Mouse (Mus musculus): ENCODE data around the gene Wipi1. TPM values are rescaled to one million over a fixed set of nuclear protein-coding genes. Genes with fewer than 3 reads are reported as not detected.
"Not testable (repeated sequence)": the region's sequence is repeated elsewhere in the genome, so short reads cannot be mapped to it uniquely, and the experiment has no call there.

Wipi1 gene
- polyA plus RNA-seq, 1 experiment, result 87.9 TPM

DNA sequence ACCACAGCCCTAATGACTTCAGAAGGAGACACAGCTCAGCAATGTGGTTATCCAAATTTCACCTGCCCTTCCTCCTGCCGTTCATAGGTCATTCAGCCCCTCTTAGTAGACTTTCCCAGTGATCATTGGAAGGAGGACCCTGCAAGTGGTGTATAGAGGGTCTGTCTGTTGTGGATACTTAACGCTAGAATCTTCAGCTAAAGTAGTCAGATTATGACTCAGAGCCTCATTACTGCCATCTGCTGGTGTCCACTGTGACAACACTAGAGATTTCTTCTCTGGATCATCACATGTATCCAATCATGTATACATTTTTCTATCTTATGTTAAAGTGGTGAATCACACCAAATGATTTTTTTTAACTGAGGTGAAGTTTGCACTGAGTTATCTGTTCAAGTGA, 9.4 kb upstream of the Wipi1 start:
- no peak overlapping the region for H3K27ac ChIP-seq (ENCODE audit: insufficient read depth, low read length)
- no peak overlapping the region for H3K4me3 ChIP-seq (ENCODE audit: insufficient read depth, low read length)
- TF ChIP-seq POLR2A (IDR thresholded peaks at IDR 0.05; ENCODE audit: low read depth, low read length) (no peak), CTCF (IDR thresholded peaks at IDR 0.05; ENCODE audit: borderline replicate concordance, insufficient read depth, low read length) (no peak)
- no peaks in the 10 kb centered on the region; the same call in 1 of the 2 replicates for H3K4me1 ChIP-seq (ENCODE audit: control insufficient read depth, insufficient read depth, low read length)

DNA sequence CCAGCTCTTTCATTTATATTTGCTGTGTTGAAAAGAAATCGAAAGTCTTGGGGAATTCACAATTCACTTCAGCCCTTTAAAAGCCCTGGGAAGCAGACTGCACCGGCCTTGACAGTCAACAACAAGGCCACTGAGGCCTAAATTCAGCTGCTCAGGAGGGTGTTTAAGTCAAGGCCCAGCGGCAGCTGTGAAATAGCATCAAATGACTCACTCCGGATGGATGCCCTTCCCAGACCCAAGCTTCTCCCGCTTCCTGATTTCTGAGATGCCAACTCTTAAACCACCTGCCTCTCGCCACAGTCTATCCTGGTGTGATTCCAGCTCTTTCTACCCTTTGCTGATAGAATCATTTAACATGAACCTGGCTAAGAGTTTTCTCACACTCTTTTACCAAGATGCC, 8.6 kb upstream of the Wipi1 start:
- TF ChIP-seq POLR2A (IDR thresholded peaks at IDR 0.05; ENCODE audit: low read depth, low read length) (no peak), CTCF (IDR thresholded peaks at IDR 0.05; ENCODE audit: borderline replicate concordance, insufficient read depth, low read length) (no peak)
- no peak overlapping the region for H3K27ac ChIP-seq (ENCODE audit: insufficient read depth, low read length)
- no peak overlapping the region for H3K4me3 ChIP-seq (ENCODE audit: insufficient read depth, low read length)
- no peaks in the 10 kb centered on the region; the same call in 1 of the 2 replicates for H3K4me1 ChIP-seq (ENCODE audit: control insufficient read depth, insufficient read depth, low read length)

DNA sequence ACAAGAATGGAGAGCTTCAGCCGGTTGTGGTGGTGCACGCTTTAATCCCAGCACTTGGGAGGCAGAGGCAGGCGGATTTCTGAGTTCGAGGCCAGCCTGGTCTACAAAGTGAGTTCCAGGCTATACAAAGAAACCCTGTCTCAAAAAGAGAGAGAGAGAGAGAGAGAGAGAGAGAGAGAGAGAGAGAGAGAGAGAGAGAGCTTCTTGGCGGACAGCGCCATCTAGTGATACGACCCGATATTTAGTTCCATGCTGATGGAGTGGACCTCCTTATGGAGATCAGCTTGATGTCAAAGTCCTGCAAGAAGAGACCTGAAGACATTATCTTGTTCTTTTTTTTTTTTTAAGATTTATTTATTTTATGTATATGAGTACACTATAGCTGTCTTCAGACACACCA, 7.3 kb upstream of the Wipi1 start:
- H3K4me1 ChIP-seq (ENCODE audit: control insufficient read depth, insufficient read depth, low read length); H3K27ac ChIP-seq (ENCODE audit: insufficient read depth, low read length); H3K4me3 ChIP-seq (ENCODE audit: insufficient read depth, low read length): not testable (repeated sequence)
- peak; percentile 39; the same call in 1 of the 2 replicates for TF ChIP-seq CTCF (IDR thresholded peaks at IDR 0.05; ENCODE audit: borderline replicate concordance, insufficient read depth, low read length)

DNA sequence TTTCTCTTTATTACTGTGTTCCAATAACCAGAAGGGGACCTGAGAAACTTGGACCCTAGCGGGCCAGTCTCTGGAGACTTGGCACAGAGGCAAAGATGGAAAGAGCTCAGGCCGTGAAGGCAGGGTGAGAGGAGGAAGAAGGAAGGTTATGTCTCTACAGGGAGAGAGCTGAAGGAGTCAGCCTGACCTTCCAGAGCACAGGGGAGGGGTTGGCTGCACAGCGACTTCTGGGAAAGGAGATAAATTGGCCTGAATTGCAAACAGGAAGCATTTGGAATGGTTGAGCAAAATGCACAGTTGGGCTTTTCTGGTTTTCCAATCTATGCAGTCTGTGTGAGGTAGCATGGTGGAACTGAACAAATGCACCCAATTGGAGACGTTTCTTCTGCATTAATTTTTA, 5.0 kb upstream of the Wipi1 start:
- TF ChIP-seq CTCF (IDR thresholded peaks at IDR 0.05; ENCODE audit: borderline replicate concordance, insufficient read depth, low read length), result no peak
- TF ChIP-seq POLR2A (IDR thresholded peaks at IDR 0.05; ENCODE audit: low read depth, low read length), result no peak
- no peaks in the 10 kb centered on the region; the same call in 1 of the 2 replicates for H3K4me1 ChIP-seq (ENCODE audit: control insufficient read depth, insufficient read depth, low read length)
- no peak overlapping the region for H3K27ac ChIP-seq (ENCODE audit: insufficient read depth, low read length)
- H3K4me3 ChIP-seq (ENCODE audit: insufficient read depth, low read length), result no peak overlapping the region

DNA sequence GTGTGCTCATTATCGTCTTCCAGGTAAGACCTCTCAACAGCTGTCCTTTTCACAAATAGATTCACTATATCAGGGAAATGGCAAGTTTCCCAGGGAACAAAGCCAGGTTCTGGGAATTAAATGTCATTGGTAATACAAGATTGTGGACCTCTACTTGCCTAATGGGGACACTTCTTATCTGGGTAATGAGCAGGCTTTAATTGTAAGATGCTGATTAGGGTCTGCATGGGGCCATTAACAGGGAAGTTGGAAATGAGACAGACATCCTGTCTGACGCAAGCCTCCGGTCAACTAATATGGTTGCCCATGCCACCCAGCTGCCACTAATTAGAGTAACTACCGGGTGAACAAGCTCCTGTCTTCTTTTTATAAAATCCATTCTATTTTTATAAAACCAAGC, 4.6 kb upstream of the Wipi1 start:
- TF ChIP-seq CTCF (IDR thresholded peaks at IDR 0.05; ENCODE audit: borderline replicate concordance, insufficient read depth, low read length), result no peak
- TF ChIP-seq POLR2A (IDR thresholded peaks at IDR 0.05; ENCODE audit: low read depth, low read length), result no peak
- Histone ChIP-seq H3K4me1 (ENCODE audit: control insufficient read depth, insufficient read depth, low read length) (no peaks in the 10 kb centered on the region; the same call in 1 of the 2 replicates), H3K27ac (ENCODE audit: insufficient read depth, low read length) (no peak overlapping the region), H3K4me3 (ENCODE audit: insufficient read depth, low read length) (no peak overlapping the region)

DNA sequence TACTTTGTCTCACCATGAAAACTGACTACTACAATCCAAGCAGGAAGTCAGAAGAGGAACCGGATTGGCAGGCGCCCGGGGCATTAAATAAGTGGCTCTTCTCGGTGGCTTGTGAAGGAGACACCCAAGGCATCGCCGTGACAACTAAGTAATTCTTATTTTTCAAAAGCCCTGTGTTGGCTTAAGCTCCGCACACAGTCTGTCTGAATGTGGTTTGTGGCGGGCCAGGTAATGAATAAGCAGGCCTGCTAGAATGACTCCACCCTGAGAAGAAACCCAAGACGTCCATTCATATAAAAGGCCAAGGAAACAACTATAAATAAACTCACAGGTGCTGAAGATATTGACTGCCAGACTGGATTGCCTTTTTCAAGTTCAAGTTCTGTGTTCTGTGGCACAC, 3.5 kb upstream of the Wipi1 start:
- no peak overlapping the region for H3K27ac ChIP-seq (ENCODE audit: insufficient read depth, low read length)
- no peak overlapping the region for H3K4me3 ChIP-seq (ENCODE audit: insufficient read depth, low read length)
- no peak for TF ChIP-seq POLR2A (IDR thresholded peaks at IDR 0.05; ENCODE audit: low read depth, low read length)
- TF ChIP-seq CTCF (IDR thresholded peaks at IDR 0.05; ENCODE audit: borderline replicate concordance, insufficient read depth, low read length), result no peak
- no peaks in the 10 kb centered on the region for H3K4me1 ChIP-seq (ENCODE audit: control insufficient read depth, insufficient read depth, low read length)

DNA sequence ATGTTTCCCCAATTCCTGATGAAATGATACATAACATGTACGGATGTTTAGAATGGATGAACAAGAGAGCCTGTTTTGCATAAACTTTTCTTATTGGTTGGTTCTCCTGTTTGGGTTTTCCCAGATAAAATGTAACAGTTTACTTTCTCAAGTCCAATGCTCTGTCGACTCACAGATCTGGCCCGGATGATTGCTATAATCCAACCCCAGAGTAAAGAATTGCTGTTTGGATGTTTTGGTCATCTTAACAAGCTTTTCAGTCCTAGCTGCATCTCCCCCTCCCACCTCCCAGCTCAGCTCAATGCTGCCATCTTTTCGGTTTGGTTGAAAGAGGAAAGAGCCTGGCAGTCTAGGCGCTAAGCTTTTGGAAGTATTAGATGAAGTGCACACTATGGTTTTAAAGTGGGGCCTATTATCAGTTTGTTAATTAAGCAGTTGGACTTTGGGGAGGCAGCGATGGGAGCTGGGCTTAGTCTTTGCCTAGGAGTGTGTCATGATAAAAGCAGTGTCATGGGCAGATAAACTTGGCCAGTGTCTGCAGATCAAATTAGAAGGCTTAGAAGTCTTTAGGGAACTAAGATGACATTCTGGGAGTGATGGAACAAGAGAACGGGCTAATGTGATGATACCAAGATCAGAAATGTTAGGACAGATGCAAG, 1.2 kb upstream of the Wipi1 start:
- Histone ChIP-seq H3K4me3 (ENCODE audit: insufficient read depth, low read length) (no peak overlapping the region), H3K4me1 (ENCODE audit: control insufficient read depth, insufficient read depth, low read length) (no peaks in the 10 kb centered on the region), H3K27ac (ENCODE audit: insufficient read depth, low read length) (no peak overlapping the region)
- TF ChIP-seq CTCF (IDR thresholded peaks at IDR 0.05; ENCODE audit: borderline replicate concordance, insufficient read depth, low read length) (no peak), POLR2A (IDR thresholded peaks at IDR 0.05; ENCODE audit: low read depth, low read length) (no peak)

DNA sequence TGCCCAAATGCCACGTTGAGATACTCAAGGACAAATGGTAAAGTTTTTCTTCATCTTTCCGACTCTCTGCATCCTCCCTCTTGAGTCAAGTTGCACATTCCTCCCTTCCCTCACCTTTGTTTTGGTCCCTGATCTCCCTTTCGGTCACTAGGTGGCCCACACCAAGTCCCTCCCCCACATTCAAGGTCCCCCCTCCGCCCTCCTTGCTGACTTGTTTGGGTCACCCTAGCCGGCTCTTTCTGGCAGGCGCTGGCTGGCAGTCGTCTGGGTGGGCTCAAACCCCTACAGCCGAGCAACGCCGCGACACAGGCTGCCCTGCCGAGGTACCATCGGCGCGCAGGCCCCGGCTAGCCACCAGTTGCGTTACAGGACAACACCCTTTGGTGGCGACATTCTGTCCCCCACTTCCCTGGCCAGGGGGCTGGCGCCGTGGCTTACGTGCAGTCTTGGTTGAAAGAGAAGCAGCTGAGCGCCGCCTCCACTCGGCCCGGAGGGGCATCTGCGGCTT, 918 bp downstream of the Wipi1 start:
- Histone ChIP-seq H3K27ac (ENCODE audit: insufficient read depth, low read length) (peak overlapping the region; percentile 63), H3K4me1 (ENCODE audit: control insufficient read depth, insufficient read depth, low read length) (no peaks in the 10 kb centered on the region), H3K4me3 (ENCODE audit: insufficient read depth, low read length) (peak overlapping the region; percentile 63)
- TF ChIP-seq POLR2A (IDR thresholded peaks at IDR 0.05; ENCODE audit: low read depth, low read length) (no peak), CTCF (IDR thresholded peaks at IDR 0.05; ENCODE audit: borderline replicate concordance, insufficient read depth, low read length) (no peak)

DNA sequence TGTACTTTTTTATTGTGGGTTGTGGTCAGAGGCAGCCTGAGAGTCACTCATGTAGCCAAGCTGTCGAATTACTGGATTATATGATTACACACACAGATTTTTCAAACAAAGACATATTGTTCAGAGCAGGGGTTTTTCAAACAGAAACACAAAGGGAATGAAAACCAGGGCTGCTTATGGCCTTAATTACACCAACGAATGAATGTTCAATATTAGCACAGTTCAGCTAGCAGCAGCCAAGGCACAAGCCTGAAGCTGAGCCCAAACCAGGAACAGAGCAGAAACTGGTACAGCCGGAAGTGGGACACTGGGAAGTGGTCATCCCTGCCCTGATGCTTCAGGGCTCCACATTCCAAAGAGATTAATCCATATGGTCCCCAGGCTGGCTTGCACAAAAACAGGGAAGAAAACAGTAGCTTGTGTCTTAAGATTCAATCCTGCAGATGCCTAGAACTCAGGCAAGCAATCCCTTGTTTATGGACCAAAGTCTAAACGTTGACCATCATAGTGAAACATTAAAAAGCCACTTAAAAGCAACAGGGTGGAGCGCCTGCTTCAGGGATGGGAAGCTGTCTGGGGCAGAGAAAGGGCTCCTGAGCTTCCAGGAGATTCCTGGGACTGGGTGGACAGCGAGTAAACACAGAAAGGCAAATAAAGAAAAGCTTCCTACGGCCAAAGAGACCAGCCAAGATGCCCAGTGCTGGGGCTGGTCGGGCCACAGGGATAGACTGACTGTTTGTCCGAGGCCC, 1.5 kb downstream of the Wipi1 start:
- Histone ChIP-seq H3K27ac (ENCODE audit: insufficient read depth, low read length) (peak overlapping the region; percentile 63), H3K4me3 (ENCODE audit: insufficient read depth, low read length) (peak overlapping the region; percentile 63), H3K4me1 (ENCODE audit: control insufficient read depth, insufficient read depth, low read length) (no peaks in the 10 kb centered on the region)
- no peak for TF ChIP-seq CTCF (IDR thresholded peaks at IDR 0.05; ENCODE audit: borderline replicate concordance, insufficient read depth, low read length)
- TF ChIP-seq POLR2A (IDR thresholded peaks at IDR 0.05; ENCODE audit: low read depth, low read length), result 0 out of 2 replicates have a peak, but pooled peaks have one; percentile 19
